Mouse (Mus musculus) heart, embryonic 10.5 days (tissue): ENCODE measurements around the gene Skap1. TPM values are rescaled to one million over a fixed set of nuclear protein-coding genes. Genes with fewer than 3 reads are reported as not detected.
A peak's percentile ranks its signal among the peaks of the same experiment; 100 is the strongest.

Experiments
- DNase-seq: peaks from one replicate; pipeline ENCODE4 v3.0.0-alpha.2; 2017; ENCODE audit warnings: low spot score
- H3K27ac ChIP-seq: fragments of 300-500 bp; sonication (generic); 2 replicates; pipeline ENCODE4 v1.5.1; 2016; ENCODE audit warnings: mild to moderate bottlenecking
- H3K27me3 ChIP-seq: fragments of 300-500 bp; sonication (generic); 2 replicates; pipeline ENCODE4 v1.6.1; 2016; ENCODE audit warnings: mild to moderate bottlenecking; ENCODE audit not compliant: poor library complexity, insufficient read depth, severe bottlenecking
- H3K36me3 ChIP-seq: fragments of 300-500 bp; sonication (generic); 2 replicates; pipeline ENCODE4 v1.6.1; 2016; ENCODE audit warnings: mild to moderate bottlenecking, moderate library complexity
- H3K4me1 ChIP-seq: fragments of 300-500 bp; sonication (generic); 2 replicates; pipeline ENCODE4 v1.6.1; 2016; ENCODE audit warnings: mild to moderate bottlenecking
- H3K4me3 ChIP-seq: fragments of 300-500 bp; sonication (generic); 2 replicates; pipeline ENCODE4 v1.5.1; 2016; ENCODE audit warnings: mild to moderate bottlenecking, moderate library complexity
- H3K9me3 ChIP-seq: fragments of 300-500 bp; sonication (generic); 2 replicates; pipeline ENCODE4 v1.6.1; 2016; ENCODE audit warnings: mild to moderate bottlenecking, moderate library complexity
- WGBS: fragments of 180-500 bp; shearing (Covaris S2); methylation state at CpG from one replicate; pipeline ENCODE4 v1.1.7; 2016; 5-methylcytosine and 5-hydroxymethylcytosine counted together
- polyA plus RNA-seq: library from polyadenylated mRNA; unstranded; fragments of >200 nt; fragmentation: Nextera tagmentation; extraction: Ambion mirVana; gene quantifications from 2 replicates; pipeline ENCODE4 v1.2.1, GENCODE M21; 2016

Gene Skap1
- polyA plus RNA-seq, 1 experiment from 2014 or later = 0.69 TPM

DNA sequence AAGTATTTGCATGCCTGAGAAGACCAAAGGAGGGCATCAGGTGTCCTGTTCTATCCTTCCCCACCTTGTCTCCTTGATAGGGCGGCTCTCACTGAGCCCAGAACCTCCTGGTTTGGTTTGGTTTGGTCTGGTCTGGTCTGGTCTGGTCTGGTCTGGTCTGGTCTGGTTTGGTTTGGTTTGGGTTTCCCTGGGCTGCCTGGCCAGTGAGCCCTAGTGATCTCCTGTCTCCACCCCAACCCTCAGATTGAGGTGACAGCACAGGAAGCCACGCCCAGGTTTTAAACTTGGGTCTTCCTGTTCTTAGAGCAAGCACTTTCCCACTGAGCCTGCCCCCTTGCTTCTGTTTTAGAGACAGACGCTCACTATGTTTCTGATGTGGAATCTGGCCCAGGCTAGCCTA lies 202.5 kb downstream of the Skap1 start:
- H3K4me1 ChIP-seq = peaks cover 13% of the 10 kb centered on the region; the same call in 1 of the 2 replicates
- DNase-seq = no peak
- H3K36me3 ChIP-seq = no peaks in the 10 kb centered on the region
- no peak overlapping the region for H3K27ac ChIP-seq
- H3K9me3 ChIP-seq = no peaks in the 10 kb centered on the region
- H3K27me3 ChIP-seq = peaks cover 10% of the 10 kb centered on the region; the same call in 1 of the 2 replicates
- 67% methylated on average over 3 of the region's 3 CpGs for WGBS
- no peak overlapping the region for H3K4me3 ChIP-seq

- Histone ChIP-seq H3K4me3 (no peak overlapping the region), H3K4me1 (peaks cover 14% of the 10 kb centered on the region; the same call in 1 of the 2 replicates), H3K36me3 (no peaks in the 10 kb centered on the region), H3K9me3 (no peaks in the 10 kb centered on the region), H3K27ac (no peak overlapping the region), H3K27me3 (no peaks in the 10 kb centered on the region)
- 40% methylated on average over 7 of the region's 7 CpGs for WGBS
- DNase-seq = no peak
Measured at GRCm38 (mm10) chr11:96668367-96668766, 204.0 kb downstream of the Skap1 start.

GRCm38 (mm10) chr11:96673792-96674191 lies 209.4 kb downstream of the Skap1 start:
- Histone ChIP-seq H3K27me3 (peaks cover 18% of the 10 kb centered on the region), H3K4me3 (peak overlapping the region; percentile 46)

DNA sequence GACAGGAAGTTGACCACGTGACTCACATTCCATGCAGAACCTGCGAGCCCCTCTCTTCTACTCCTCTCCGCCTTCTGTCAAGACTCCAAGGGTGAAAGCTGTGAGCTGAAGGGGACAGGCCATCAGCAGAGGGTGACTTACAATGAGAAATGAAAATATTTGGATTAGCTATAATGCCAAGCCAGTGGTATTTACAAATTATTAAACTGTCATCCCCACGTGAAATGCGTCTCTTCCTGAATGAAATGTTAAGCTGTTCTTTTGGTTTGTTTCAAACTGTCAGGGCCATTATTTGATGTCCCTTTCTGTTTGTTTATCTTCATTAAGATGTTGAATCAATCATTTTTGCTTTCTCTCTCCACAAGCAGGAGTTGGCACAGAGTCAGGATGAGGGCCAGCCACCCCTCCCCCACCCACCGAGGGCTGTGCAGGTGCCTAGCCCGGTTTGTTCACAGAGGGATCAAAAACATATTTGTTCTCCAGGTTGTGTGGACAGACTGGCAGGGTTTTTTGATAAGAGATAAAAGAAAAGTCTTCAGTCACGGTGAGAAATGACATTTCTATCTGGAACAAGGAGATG lies 210.5 kb downstream of the Skap1 start:
- no peak for DNase-seq
- Histone ChIP-seq H3K4me1 (peaks cover 21% of the 10 kb centered on the region), H3K27ac (no peak overlapping the region), H3K36me3 (no peaks in the 10 kb centered on the region), H3K27me3 (peaks cover 18% of the 10 kb centered on the region), H3K4me3 (no peak overlapping the region), H3K9me3 (no peaks in the 10 kb centered on the region)
- 37% methylated on average over 8 of the region's 8 CpGs for WGBS

More at GRCm38 (mm10) chr11:96673792-96674191, 209.4 kb downstream of the Skap1 start:
- peak; percentile 90 for DNase-seq
- no peaks in the 10 kb centered on the region for H3K9me3 ChIP-seq
- H3K4me1 ChIP-seq = peaks cover 24% of the 10 kb centered on the region
- peak overlapping the region; percentile 47; the same call in 1 of the 2 replicates for H3K27ac ChIP-seq
- WGBS = 2% methylated on average over 6 of the region's 6 CpGs
- H3K36me3 ChIP-seq = no peaks in the 10 kb centered on the region

DNA sequence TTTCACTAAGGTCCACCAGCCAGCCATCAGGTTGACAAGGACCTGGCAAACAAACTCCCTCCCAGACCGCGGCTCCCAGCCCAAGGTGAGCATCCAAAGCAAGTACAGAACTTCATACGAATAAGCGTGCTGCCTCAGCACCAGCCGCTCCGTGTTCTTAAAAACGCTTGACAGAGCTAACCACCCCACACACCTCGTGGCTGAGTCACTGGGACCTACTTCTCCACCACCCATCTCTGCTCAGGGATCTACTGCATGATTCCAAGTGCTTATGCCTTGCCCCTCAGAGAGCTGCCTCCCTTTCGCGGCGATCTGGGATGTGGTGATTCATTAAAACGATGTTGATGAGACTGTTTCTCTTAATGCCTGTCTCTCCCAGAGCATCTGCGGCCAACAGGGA lies 213.6 kb downstream of the Skap1 start:
- 82% methylated on average over 13 of the region's 13 CpGs for WGBS
- Histone ChIP-seq H3K36me3 (no peaks in the 10 kb centered on the region), H3K27ac (no peak overlapping the region), H3K4me1 (peaks cover 21% of the 10 kb centered on the region), H3K27me3 (peaks cover 18% of the 10 kb centered on the region), H3K9me3 (no peaks in the 10 kb centered on the region), H3K4me3 (no peak overlapping the region)
- no peak for DNase-seq

DNA sequence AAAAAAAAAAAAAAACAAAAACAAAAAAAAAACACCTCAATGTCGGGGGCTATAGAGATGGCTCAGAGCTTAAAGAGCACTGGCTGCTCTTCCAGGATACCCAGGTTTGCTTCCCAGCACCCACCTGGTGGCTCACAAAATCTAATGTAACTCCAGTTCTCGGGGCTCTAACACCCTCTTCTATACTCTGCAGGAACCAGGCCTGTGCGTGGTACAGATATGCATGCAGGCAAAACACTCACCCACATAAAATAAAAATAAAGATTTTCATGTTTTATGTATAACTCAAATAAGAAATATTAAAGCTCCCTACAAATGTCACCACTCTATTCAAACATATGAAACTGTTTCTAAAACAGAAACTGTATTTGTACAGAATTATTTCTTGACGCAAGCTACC lies 214.6 kb downstream of the Skap1 start:
- Histone ChIP-seq H3K9me3 (no peaks in the 10 kb centered on the region), H3K4me3 (no peak overlapping the region), H3K27ac (no peak overlapping the region), H3K4me1 (peaks cover 15% of the 10 kb centered on the region), H3K27me3 (peaks cover 18% of the 10 kb centered on the region), H3K36me3 (no peaks in the 10 kb centered on the region)
- 84% methylated on average over 4 of the region's 4 CpGs for WGBS
- DNase-seq = no peak

GRCm38 (mm10) chr11:96685381-96685780 lies 221.0 kb downstream of the Skap1 start:
- Histone ChIP-seq H3K9me3 (no peaks in the 10 kb centered on the region), H3K27ac (no peak overlapping the region), H3K27me3 (peaks cover 1% of the 10 kb centered on the region; the same call in 1 of the 2 replicates), H3K4me3 (no peak overlapping the region), H3K4me1 (no peaks in the 10 kb centered on the region), H3K36me3 (no peaks in the 10 kb centered on the region)
- no peak for DNase-seq
- 80% methylated on average over 2 of the region's 2 CpGs for WGBS

- no peak for DNase-seq
- H3K4me1 ChIP-seq = no peaks in the 10 kb centered on the region
- WGBS = 76% methylated on average over 16 of the region's 16 CpGs
Measured at GRCm38 (mm10) chr11:96686713-96687280, 222.4 kb downstream of the Skap1 start.

GRCm38 (mm10) chr11:96692250-96692649 lies 227.9 kb downstream of the Skap1 start:
- WGBS = 72% methylated on average over 5 of the region's 5 CpGs
- H3K27me3 ChIP-seq = peaks cover 9% of the 10 kb centered on the region

More at GRCm38 (mm10) chr11:96686713-96687280, 222.4 kb downstream of the Skap1 start:
- Histone ChIP-seq H3K27me3 (peaks cover 3% of the 10 kb centered on the region), H3K27ac (no peak overlapping the region), H3K36me3 (no peaks in the 10 kb centered on the region), H3K9me3 (no peaks in the 10 kb centered on the region), H3K4me3 (no peak overlapping the region)

GRCm38 (mm10) chr11:96693360-96693759 lies 229.0 kb downstream of the Skap1 start:
- WGBS = 89% methylated on average over 11 of the region's 11 CpGs
- DNase-seq = no peak

More at GRCm38 (mm10) chr11:96692250-96692649, 227.9 kb downstream of the Skap1 start:
- no peak overlapping the region for H3K4me3 ChIP-seq
- H3K4me1 ChIP-seq = no peaks in the 10 kb centered on the region
- H3K36me3 ChIP-seq = no peaks in the 10 kb centered on the region
- no peak overlapping the region for H3K27ac ChIP-seq
- no peak for DNase-seq
- H3K9me3 ChIP-seq = no peaks in the 10 kb centered on the region

DNA sequence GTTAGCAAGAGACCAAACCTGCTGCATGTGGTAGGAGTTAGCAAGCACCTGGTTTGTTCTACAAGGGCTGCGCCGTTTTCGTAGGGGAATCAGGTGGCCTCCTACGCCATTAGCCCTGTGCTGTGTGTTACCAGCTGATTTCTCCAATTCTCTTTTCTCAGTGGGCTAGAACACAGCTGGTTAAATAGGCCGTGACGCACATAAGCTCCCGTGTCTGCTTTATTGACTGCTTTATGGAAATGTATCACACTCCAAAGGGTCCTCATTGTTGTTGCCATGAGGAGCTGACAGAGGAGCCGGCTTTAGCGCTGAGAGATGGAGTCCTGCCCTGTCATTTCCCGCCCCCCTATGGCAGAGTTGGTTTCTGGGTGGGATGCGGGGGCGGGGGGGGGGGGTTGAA lies 230.4 kb downstream of the Skap1 start:
- Histone ChIP-seq H3K4me3 (no peak overlapping the region), H3K27ac (no peak overlapping the region), H3K9me3 (no peaks in the 10 kb centered on the region), H3K4me1 (no peaks in the 10 kb centered on the region), H3K27me3 (peaks cover 9% of the 10 kb centered on the region), H3K36me3 (no peaks in the 10 kb centered on the region)
- no peak for DNase-seq
- 83% methylated on average over 12 of the region's 12 CpGs for WGBS

More at GRCm38 (mm10) chr11:96693360-96693759, 229.0 kb downstream of the Skap1 start:
- Histone ChIP-seq H3K4me3 (no peak overlapping the region), H3K4me1 (no peaks in the 10 kb centered on the region), H3K36me3 (no peaks in the 10 kb centered on the region), H3K9me3 (no peaks in the 10 kb centered on the region), H3K27ac (no peak overlapping the region), H3K27me3 (peaks cover 9% of the 10 kb centered on the region)

GRCm38 (mm10) chr11:96696168-96696727 lies 231.9 kb downstream of the Skap1 start:
- Histone ChIP-seq H3K9me3 (no peaks in the 10 kb centered on the region), H3K27me3 (peaks cover 6% of the 10 kb centered on the region), H3K27ac (no peak overlapping the region), H3K4me1 (no peaks in the 10 kb centered on the region), H3K36me3 (no peaks in the 10 kb centered on the region), H3K4me3 (no peak overlapping the region)
- WGBS = 78% methylated on average over 15 of the region's 15 CpGs
- no peak for DNase-seq

GRCm38 (mm10) chr11:96696842-96697455 lies 232.6 kb downstream of the Skap1 start:
- no peak for DNase-seq
- H3K27ac ChIP-seq = no peak overlapping the region
- H3K9me3 ChIP-seq = no peaks in the 10 kb centered on the region
- no peaks in the 10 kb centered on the region for H3K36me3 ChIP-seq
- H3K4me3 ChIP-seq = no peak overlapping the region
- H3K4me1 ChIP-seq = no peaks in the 10 kb centered on the region
- 26% methylated on average over 7 of the region's 7 CpGs for WGBS
- peaks cover 5% of the 10 kb centered on the region; the same call in 1 of the 2 replicates for H3K27me3 ChIP-seq
